ENCODE assay signal across 25 mouse cellular contexts in genomic region chr11:111091117-111091516, GRCm38 (mm10).
"Had no signal": no experiment of that assay in that cellular context is flagged by ENCODE, and none has a peak within 500 bp of the region (broad histone marks: within the 10 kb centered on the region; RNA-seq: fewer than 3 reads in every experiment).

No protein-coding gene starts in this region.

- H3K27ac ChIP-seq: heart, embryonic 13.5 days; heart, embryonic 15.5 days; hindbrain, embryonic 13.5 days; hindbrain, embryonic 15.5 days; hindbrain, postnatal 0 days; kidney, embryonic 15.5 days; kidney, postnatal 0 days; limb, embryonic 13.5 days; limb, embryonic 15.5 days had no signal

- H3K27me3 ChIP-seq: heart, embryonic 13.5 days; heart, embryonic 15.5 days; hindbrain, embryonic 13.5 days; hindbrain, embryonic 15.5 days; limb, embryonic 13.5 days; limb, embryonic 15.5 days had no signal

- H3K4me2 ChIP-seq: heart, embryonic 11.5 days; heart, embryonic 13.5 days; heart, embryonic 15.5 days; hindbrain, embryonic 13.5 days; hindbrain, embryonic 15.5 days; kidney, embryonic 15.5 days; limb, embryonic 13.5 days; limb, embryonic 15.5 days had no signal

- H3K4me3 ChIP-seq: heart, embryonic 13.5 days; heart, embryonic 15.5 days; hindbrain, embryonic 13.5 days; hindbrain, embryonic 15.5 days; kidney, embryonic 15.5 days; limb, embryonic 13.5 days; limb, embryonic 15.5 days had no signal

- H3K4me1 ChIP-seq: hindbrain, embryonic 13.5 days; hindbrain, embryonic 15.5 days had no signal

- DNase-seq: forebrain, postnatal 0 days; gastrocnemius, postnatal 14 days; gastrocnemius, postnatal 36 days; heart, adult 18-20 months; heart, postnatal 14 days; heart, postnatal 36 days; kidney, adult 11 months; kidney, adult 2 months; kidney, adult 9 months; kidney, postnatal 14 days; kidney, postnatal 36 days; layer of hippocampus, adult 9-11 months; layer of hippocampus, postnatal 36 days; left cerebral cortex, postnatal 4 days had no signal

- H3K9me3 ChIP-seq: heart, embryonic 13.5 days; heart, embryonic 15.5 days; hindbrain, embryonic 13.5 days; hindbrain, embryonic 15.5 days; kidney, embryonic 15.5 days; limb, embryonic 13.5 days; limb, embryonic 15.5 days had no signal

- H3K36me3 ChIP-seq: heart, embryonic 13.5 days; heart, embryonic 15.5 days; hindbrain, embryonic 13.5 days; hindbrain, embryonic 15.5 days; kidney, embryonic 15.5 days; limb, embryonic 13.5 days; limb, embryonic 15.5 days had no signal

- H3K9ac ChIP-seq: forebrain, postnatal 0 days; heart, embryonic 13.5 days; heart, embryonic 15.5 days; hindbrain, embryonic 13.5 days; hindbrain, embryonic 15.5 days; kidney, embryonic 15.5 days; limb, embryonic 13.5 days; limb, embryonic 15.5 days had no signal

- ATAC-seq: forebrain, postnatal 0 days; hindbrain, postnatal 0 days; intestine, embryonic 16.5 days had no signal
